Mouse (Mus musculus): ENCODE measurements at regions not wholly inside any gene's neighbourhood (a gene's known extent, or its start where the extent isn't known, plus 50 kb on each side); places are given as distances from the start of the nearest gene placed in this dataset.
A peak's percentile ranks its signal among the peaks of the same experiment; 100 is the strongest.

DNA sequence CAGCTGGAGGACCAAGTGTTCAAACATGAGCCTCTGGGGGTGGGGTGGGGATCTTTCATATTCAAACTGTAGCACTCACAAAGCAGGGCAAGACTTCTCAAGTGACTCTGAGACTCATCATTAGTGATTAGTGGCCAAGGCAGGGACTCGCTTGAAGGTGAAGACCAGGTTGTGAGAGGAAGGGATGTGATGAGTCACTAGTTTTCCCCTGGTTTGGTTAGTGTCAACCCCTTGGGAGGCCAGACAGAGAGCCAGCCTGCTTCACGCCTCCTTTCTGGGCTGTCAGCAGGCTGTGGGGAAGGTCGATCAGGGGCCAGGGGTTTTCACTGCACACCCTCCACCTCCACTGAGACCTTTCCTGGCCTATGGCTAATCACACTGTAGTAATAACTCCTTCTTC, 65.2 kb downstream of the Slc30a10 start:
- DNase-seq (ENCODE audit: low spot score in 2 of 2), result no peak
- intact Hi-C loops (cut with DNase I), result no loop called here

DNA sequence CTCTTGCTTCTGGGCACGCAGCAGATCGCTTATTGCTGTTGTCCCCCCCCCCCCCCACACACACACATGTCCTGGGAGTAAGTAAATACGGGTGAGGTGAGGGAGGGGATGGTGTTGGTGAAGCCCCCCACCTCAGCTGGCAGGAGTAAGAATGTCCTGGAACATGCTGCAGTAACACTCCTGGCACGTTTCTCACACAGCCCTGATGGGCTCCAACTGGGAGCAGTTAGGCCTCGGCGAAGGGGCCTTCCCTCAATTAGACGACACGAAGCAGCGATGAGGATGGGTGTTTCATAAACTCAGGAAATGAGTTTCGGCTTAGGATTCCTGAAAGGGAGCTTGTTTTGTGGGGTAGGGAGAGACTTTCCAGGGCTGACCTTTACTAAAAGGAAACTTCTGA, 69.4 kb downstream of the Slc30a10 start:
- no peak for DNase-seq (ENCODE audit: low spot score in 2 of 2)
- intact Hi-C loops (cut with DNase I), result no loop called here

DNA sequence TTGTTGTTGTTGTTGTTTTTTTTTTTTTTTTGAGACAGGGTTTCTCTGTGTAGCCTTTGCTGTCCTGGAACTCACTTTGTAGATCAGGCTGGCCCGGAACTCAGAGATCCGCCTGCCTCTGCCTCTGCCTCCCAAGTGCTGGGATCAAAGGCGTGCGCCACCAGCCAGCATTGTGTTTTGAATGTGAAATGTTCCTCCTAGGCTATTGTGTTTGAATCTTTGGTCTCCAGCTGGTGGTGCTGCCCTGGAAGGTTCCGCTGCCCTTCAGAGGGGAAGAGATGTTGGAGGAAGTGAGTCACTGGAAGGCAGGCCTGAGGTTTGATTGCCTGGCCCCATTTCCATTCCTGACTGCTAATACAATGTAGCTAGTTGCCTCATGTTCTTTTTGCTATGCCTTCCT, 78.8 kb downstream of the Slc30a10 start:
- intact Hi-C loops (cut with DNase I), result no loop called here
- DNase-seq (ENCODE audit: low spot score in 2 of 2), result no peak

DNA sequence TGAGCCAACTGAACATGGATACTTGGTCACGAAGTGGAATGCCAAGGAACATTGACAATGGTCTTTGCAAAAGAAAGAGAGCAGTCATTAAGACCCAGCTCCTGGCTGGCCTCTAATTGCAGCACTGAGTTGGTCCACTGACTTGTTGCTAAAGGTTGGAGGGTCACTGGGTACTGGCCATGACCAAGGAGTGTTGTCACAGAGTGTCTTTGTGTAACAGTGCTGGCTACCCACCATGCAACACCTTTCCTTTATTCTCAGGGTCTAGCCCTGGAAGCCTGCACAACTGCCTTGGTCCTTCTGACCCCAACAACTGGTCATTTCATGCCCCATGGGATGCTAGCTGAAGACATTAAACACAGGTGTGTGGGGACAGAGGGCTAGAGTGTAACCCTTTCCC, 79.5 kb downstream of the Slc30a10 start:
- DNase-seq (ENCODE audit: low spot score in 2 of 2), result no peak
- intact Hi-C loops (cut with DNase I), result no loop called here

DNA sequence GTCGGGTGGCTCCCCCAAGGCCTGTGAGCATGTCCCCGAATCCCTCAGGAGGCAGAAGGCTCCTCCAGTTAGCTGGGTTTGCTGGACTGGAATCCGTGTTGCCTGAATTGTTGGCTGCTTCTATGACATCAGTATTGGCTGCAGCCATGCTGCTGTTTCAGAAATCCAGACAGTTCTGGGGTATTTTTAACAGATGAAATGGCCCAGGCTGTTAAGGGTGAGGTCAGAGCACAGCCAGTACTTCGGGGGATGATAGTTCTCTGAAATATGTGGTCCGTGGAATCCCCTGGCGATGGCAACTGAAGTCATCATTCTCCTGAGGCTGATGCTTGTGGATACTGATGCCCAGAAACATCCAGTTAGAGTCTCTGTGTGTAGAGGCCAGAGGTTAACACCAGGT, 80.7 kb downstream of the Slc30a10 start:
- intact Hi-C loops (cut with DNase I), result no loop called here
- DNase-seq (ENCODE audit: low spot score in 2 of 2), result no peak

DNA sequence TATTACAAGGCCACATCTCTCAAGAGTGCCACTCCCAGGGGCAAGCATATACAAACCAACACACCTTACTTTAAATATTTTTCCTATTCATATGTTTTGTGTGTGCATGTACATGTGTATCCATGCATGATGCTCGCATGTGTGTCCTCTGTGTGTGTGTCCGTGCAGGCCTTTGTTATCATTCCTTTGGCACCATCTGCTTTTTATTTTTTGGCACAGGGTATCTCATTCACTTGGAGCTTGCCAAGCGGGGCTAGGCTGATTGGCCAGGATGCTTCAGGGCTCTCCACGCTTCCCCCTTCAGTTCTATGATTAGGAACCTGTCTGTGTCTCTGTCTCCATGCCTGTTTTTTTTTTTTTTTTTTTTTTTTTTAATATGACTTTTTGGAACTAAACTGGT, 82.6 kb downstream of the Slc30a10 start:
- no peak for DNase-seq (ENCODE audit: low spot score in 2 of 2)
- intact Hi-C loops (cut with DNase I), result no loop called here

DNA sequence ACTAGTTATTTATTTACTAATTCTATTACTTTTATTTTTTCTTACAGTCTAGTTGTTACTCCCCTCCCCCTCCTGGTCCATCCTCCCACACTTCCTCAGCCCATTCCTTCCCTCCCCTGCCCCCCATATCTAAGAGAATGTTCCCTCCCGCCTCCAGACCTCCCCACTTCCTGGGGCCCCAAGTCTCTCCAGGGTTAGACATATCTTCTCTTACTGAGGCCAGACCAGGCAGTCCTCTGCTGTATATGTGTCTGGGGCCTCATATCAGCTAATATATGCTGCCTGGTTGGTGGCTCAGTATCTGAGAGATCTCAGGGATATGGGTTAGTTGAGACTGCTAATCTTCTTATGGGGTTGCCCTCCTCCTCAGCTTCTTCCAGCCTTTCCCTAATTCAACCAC, 84.8 kb downstream of the Slc30a10 start:
- DNase-seq (ENCODE audit: low spot score in 2 of 2), result no peak
- intact Hi-C loops (cut with DNase I), result no loop called here

DNA sequence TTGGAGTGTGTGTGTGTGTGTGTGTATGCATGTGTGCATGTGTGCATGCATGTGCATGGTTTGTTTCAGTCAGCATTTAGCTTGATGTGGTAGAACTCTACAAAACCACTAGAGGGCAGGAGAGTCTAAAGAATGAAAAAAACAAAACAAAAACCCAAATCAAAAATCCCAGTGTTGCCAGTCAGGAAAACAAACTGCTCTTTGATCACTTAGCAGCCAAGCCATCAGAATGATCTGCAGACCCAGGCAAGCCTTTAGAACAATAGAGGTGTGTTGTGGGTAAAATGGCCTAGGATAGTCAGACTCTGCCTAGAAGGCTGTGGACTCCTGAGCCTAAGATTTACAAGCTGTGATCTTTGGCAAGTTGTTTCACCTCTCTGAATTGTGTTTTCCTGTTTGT, 91.7 kb downstream of the Slc30a10 start:
- intact Hi-C loops (cut with DNase I), result loop anchor here (2.0 to 5.0 kb wide), 2 partner anchors 134 to 1176 kb away; no protein-coding TSS in a partner anchor
- no peak for DNase-seq (ENCODE audit: low spot score in 2 of 2)

DNA sequence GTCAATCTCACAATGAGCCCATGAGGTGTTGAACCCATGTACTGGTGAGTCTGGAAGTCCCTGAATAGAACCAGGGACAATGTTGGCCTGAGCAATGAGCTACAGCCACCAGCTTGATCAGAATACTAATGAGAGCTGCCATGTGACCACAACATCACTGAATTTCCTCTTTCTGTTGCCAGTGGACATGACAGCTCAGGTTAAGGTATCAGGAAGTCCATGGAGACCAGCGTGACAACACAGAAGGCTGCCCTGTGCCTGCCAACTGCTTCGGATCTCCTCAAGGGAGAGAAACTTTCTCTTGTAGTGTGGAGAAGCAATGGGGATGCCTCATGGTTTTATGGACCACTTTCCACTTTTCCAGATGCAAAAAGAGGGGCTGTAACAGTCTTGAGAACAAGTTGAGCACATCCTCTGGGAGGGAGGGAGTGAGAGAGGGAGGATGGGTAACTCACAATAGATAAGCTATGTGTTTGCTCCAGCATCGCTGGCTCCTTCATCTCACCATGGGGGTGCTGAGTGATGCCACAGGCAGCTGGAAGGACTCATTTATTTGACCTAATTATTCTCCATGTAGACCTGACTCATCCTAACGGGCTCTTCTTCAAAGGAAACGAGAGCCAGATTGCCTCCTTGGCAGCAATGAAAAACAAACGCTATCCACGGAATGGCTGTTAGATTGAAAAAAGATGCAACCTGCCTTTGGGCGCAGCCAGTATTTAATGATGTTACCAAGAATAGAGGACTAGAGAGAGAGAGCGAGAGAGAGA, 118.3 kb downstream of the Slc30a10 start:
- intact Hi-C loops (cut with DNase I), result no loop called here
- DNase-seq (ENCODE audit: low spot score in 2 of 2), result peak in 1 of 2 experiments; percentile 4

DNA sequence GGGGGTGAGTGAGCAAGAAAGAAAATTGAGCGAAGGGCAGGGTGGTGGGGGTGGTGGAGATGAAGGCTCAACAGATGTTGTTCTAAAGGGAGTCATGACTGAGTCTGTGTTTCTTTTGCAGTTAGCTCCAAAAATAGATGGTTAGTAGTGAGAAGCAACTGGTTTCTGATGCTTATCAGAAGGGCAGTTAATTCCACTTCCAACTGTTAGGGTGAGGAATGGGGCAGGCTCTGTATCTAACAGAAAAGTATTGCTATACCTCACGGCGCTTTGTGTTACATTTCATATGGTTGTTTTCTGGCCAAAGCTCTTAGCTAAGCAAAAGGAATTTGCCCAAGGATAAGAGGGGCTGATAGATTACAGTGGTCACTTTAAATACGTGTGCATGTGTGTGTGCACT, 120.3 kb downstream of the Slc30a10 start:
- intact Hi-C loops (cut with DNase I), result no loop called here
- DNase-seq (ENCODE audit: low spot score in 2 of 2), result no peak

DNA sequence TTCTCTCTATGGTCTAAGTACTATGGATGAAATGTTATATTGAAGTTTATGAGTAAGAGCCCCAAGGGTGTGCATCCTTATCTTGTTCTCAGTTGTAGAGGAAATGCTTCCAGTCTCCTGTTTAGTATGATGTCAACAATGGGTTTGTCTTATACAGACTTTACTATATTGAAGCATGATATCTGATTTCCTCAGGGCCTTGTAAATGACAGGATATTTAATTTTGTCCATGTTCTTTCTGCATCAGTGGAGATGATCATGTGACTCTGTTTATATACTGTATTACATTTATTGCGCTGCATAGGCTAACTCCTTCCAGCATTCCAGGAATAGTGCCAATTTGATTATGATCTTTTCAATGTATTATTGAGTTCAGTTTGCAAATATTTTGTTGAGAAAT, 125.2 kb downstream of the Slc30a10 start:
- intact Hi-C loops (cut with DNase I), result no loop called here
- DNase-seq (ENCODE audit: low spot score in 2 of 2), result no peak

DNA sequence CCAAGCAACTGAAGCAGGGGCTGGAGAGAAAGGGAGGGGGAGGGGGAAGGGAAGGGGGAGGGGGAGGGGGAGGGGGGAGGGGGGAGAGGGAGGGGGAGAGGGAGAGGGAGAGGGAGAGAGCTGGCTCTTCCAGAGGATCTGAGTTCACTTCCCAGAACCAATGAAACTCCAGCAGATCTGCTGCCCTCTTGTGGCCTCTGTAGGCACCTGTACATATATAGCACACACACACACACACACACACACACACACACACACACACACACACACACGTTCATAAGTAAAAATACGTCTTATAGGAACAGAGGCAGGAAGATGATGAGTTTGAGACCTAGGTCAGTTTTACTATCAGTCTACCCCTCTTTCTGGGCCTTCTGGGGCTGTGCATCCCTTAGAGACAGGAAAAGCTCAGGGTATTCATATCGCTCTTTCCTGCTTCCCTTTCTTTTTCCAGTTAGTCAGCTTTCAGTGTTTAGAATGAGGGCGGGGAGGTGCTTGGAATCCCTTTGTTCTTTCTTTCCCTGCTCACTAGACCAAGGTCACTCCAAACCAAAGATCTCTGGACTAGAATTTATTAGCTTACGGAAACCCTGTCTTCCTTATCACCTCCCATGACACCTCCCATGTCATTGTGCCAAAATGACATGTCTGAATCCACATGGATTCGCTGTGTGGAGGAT, 130.7 kb downstream of the Slc30a10 start:
- no peak for DNase-seq (ENCODE audit: low spot score in 2 of 2)
- intact Hi-C loops (cut with DNase I), result no loop called here

DNA sequence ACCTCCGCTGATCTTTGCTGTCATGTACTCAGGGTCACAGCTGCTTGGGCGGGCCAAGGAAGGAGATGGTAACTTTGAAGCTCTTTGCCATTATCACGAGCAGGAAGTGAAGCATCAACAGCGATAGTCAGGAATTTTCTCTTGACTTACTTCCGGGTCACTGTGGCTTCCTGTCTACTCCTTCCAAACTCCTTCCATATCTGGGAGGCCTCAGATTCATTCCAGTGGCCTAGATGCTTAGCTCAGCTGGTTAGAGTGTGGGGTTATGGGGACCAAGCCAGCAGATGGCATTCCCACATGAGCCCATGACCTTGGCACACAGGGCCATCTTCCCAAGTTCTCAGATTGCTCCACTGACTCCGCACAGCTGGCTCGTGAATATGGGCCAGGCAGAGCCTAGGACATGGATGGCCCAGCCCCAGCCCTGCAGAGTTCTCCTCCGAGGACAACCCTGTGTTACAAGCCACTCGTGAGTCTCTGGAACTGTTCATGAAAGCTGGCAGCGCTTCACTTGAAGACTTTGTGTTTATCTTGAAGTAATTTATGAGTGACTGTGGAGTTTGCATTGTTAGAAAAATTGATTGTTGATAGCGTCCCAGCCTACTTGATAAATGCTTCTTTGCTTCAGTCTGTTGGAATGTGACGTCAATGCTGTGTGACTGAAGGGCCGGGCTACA, 133.2 kb downstream of the Slc30a10 start:
- intact Hi-C loops (cut with DNase I), result no loop called here
- no peak for DNase-seq (ENCODE audit: low spot score in 2 of 2)

DNA sequence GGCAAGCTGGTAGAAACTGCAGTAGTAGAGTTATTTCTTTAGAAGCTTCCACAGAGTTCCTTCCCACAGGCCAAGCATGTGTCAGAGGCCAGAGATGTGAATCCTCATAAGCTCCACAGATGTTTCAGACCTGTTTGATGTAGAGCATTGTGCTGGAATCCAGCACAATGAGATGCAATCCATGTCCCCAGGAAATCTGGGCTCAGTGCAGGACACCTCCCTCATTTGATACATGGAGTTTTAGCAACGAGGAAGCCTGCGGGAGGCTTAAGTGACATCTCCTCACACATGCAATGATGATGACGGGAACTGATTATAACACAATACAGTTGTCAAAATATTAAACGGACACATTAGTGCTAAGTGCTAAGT, 133.7 kb downstream of the Slc30a10 start:
- intact Hi-C loops (cut with DNase I), result no loop called here
- DNase-seq (ENCODE audit: low spot score in 2 of 2), result no peak

DNA sequence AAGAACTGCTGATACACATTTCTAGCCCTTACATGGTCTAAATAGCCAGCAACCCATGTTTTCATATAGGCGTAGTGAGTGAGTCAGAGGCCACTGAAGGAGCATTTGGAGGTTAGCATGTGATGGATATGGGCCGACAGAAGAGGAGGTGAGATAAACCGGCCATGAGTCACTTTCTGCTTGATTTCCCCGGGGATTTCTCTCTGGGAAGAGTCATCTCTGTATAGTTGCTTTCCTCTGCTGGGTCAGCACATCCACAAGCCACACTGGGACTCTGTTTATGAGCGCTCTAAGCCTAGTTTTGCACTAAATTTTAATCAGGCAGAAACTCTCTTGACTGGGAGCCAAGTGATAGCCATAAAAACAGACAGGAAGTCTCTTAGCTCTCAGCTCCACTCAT, 142.2 kb downstream of the Slc30a10 start:
- intact Hi-C loops (cut with DNase I), result no loop called here
- no peak for DNase-seq (ENCODE audit: low spot score in 2 of 2)

DNA sequence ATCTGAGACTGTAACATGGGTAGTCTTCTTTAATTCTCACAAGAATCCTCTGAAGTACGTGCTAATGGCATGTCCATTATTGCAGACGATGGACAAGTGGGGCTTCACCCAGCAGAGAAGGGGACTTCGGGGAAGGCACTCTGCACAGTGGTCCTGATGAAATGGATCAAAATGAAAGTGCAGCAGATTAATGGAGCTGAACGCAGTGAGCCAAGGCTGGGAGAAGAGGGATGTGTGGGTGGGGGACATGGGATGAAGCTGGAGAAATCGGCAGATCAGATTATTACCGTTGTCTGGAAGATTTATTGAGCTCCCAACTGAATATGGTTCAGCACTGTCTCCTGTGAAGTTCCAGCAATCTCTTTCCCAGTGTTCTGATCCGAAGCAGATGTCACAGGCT, 143.9 kb downstream of the Slc30a10 start:
- DNase-seq (ENCODE audit: low spot score in 2 of 2), result no peak
- intact Hi-C loops (cut with DNase I), result no loop called here

DNA sequence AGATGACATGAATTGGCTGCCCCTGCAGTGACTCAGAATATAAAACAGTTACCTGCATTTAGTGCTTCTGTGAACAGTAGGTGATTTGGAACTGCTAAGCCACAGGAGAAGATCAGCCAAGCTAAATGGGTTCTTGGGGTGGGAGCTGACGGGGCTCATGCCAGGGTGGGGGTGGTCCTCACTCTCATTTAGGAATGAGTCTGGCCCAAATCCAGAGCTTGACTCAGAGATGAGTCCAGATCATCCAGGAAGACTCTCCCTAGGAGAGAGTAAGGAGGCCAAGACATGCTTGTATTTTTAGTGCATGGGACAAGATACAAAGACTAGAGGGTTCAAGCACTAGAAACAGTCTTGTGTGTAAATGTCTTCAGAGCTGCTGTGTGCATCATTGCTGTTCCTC, 146.5 kb downstream of the Slc30a10 start:
- intact Hi-C loops (cut with DNase I), result no loop called here
- DNase-seq (ENCODE audit: low spot score in 2 of 2), result no peak

DNA sequence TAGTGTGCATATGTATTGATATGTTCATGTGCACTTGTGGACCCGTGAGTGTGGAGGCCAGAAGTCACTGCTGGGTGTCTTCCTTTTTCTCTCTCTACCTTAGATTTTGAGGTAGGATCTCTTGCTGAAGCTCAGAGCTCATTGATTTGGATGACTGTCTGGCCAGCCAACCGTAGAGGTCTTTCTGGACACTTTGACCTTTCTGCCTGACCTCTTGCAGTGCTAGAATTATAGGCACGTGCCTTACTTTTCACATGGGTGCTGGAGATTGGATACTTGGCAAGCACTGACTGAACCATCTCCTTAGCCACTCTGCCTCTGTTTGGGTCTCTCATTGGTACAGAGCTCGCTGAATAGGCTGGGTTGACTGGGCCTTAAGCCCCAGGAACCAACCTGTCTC, 151.3 kb downstream of the Slc30a10 start:
- intact Hi-C loops (cut with DNase I), result no loop called here
- no peak for DNase-seq (ENCODE audit: low spot score in 2 of 2)

DNA sequence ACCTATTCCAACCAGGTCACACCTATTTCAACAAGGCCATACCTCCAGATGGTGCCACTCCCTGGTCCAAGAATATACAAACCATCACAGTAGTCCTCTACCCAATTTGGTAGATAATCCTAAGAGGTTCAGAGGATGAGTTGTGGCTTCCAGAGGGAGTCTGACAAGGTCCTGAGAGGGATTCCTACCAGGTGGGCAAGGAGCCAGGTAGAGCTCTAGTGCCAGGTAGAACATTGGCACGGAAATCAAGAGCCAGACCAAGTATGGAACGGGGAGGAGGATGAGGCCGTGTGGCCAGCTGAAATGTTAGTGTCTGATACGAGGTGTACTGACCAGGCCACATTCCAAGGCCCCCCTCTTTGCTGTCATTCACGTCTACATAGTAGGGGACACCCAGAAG, 153.0 kb downstream of the Slc30a10 start:
- intact Hi-C loops (cut with DNase I), result no loop called here
- no peak for DNase-seq (ENCODE audit: low spot score in 2 of 2)

DNA sequence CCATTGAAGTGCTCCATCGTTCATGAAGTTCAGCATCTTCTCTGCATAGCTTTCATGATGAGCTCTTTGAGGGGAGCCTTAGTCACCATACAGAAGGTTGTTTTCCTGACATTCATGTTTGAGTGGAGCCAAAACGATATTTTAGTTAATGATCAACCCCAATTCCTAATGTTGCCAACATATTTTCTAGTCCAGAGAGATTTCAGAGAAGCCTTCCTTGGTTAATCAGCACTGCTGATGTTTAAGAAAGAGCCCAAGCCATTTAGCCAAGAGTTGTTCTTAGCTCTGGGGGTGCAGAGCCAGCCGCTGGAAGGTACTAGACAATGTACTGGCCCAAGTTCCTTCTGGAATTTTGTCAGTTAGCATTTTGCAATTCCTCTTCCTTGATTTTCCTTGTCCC, 153.8 kb downstream of the Slc30a10 start:
- intact Hi-C loops (cut with DNase I), result no loop called here
- no peak for DNase-seq (ENCODE audit: low spot score in 2 of 2)

DNA sequence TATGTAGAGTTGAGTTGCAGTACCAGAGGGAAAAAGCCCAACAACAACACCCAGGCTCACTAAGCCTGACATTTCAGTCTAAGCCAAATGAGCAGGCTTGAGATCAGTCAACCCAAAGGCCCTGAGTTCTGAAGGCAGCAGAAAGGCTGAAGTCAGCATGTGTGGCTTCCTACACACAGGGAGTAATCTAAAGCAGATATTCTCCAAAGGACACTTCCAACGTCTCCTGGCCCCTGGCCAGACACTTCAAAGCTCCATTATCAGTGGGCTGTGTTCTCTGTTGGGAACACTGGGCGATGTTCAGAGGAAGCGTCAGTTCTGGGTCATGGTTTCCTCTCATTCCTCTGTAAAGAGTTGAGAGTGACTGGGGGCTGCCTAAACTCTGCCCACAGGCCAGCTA, 155.9 kb downstream of the Slc30a10 start:
- intact Hi-C loops (cut with DNase I), result no loop called here
- peak; percentile 5 to 6 for DNase-seq (ENCODE audit: low spot score in 2 of 2)

Measured in left cerebral cortex, postnatal 36 days (tissue).